Mouse (Mus musculus): ENCODE measurements around the gene Nhsl2. TPM values are rescaled to one million over a fixed set of nuclear protein-coding genes. Genes with fewer than 3 reads are reported as not detected.
"Not testable (repeated sequence)": the region's sequence is repeated elsewhere in the genome, so short reads cannot be mapped to it uniquely, and the experiment has no call there.

Gene Nhsl2
- polyA plus RNA-seq, 1 experiment from 2014 or later, result 5.2 TPM

DNA sequence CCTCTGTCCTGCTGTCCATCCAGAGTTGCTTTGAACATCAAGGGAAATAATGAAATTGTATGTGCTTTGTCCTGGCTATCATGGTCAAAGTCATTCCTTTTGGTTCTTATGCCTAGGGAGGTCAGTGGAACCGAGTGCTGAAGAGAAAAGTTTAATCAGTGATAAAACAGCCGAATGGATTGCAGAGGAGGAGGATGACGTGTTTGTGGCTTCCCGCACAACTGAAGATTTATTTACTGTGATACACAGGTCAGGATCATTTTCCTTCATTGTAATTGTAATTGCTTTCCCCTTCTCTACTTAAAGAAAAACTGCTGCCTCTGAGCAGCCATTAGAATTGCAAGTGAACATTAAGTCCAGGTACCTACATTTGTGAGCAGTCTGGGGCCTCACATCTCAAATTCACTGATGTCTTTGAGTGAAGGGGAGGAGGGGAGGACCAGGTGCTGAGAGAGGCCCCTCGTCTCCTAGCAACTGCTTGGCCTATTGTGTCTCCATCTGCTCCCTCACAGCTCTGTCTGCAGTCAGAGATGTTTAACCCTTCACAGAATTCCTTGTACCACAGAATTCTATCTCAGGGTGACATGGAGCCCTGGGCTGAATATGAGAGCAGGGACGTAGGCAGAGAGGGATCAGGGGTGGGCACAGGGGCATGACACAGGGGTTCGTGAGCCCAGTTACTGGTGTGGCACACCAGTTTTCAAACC lies 232.5 kb downstream of the Nhsl2 start:
- Histone ChIP-seq H3K4me2 (0 out of 2 replicates have a peak overlapping the region, but pooled peaks have one; percentile 8), H3K27ac (peak overlapping the region; percentile 93), H3K4me3 (no peak overlapping the region), H3K4me1 (replicated peaks) (peaks cover 26% of the 10 kb centered on the region), H3K9ac (no peak overlapping the region), H3K36me3 (no peaks in the 10 kb centered on the region), H3K27me3 (peaks cover 6% of the 10 kb centered on the region; the same call in 1 of the 2 replicates), H3K9me3 (no peaks in the 10 kb centered on the region)
- peak; percentile 93 for ATAC-seq (ENCODE audit: low FRiP score)
- 17% methylated on average over 7 of the region's 7 CpGs for WGBS

DNA sequence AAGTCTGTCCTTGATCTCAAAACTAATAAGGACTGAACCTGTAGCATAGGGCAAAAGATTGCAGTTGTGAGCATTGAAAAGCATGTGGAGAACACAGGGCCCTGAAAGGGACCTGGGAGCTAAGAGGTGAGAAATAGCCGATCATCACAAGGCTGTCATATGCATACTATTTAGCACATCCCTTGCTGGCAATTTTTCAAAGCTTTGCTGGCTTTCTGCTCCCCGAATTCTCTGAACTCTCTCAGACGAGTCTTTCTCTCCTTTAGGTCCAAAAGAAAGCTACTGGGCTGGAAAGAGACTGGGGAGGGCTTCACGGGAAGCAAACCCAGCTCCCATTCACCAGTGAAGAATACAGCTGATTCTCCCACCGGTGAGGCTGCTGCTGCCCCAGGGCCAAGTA lies 233.2 kb downstream of the Nhsl2 start:
- H3K4me2 ChIP-seq, result 0 out of 2 replicates have a peak overlapping the region, but pooled peaks have one; percentile 8

DNA sequence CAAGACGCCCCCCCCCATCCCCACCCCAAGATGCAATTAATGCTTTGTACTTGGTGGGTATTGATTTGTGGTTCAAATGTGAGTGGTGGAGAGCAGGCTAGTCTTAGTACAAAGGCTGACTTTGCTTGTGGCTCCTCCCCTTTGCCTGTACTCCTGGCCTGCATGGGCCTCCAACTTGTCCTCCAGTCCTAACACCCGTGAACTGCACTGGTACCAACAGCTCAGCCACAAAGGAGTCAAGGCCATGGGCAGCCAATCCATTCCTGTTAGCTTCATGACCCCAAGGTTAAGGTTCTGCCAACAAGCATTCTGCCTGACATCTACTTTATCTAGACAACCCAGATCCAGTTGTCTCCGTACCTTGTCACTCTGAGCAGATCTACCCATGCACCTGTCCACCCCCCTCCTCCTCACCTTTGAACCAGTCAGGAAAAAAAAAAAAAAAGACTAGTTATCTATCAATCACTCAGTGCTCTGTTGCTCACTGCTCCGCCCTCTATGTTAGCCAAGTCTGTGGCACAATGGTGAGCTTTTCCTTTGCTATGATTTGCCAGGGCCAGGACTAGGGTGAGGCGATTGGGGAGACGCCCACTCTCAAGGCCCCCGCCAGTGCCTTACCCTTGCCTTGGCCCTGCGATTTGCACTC lies 236.7 kb downstream of the Nhsl2 start:
- Histone ChIP-seq H3K36me3 (no peaks in the 10 kb centered on the region), H3K9ac (no peak overlapping the region), H3K27me3 (no peaks in the 10 kb centered on the region), H3K27ac (no peak overlapping the region), H3K4me2 (no peak overlapping the region), H3K4me1 (replicated peaks) (peaks cover 24% of the 10 kb centered on the region), H3K4me3 (no peak overlapping the region), H3K9me3 (no peaks in the 10 kb centered on the region)
- ATAC-seq (ENCODE audit: low FRiP score), result no peak
- WGBS, result 89% methylated on average over 8 of the region's 8 CpGs

More for the DNA sequence above, 233.2 kb downstream of the Nhsl2 start:
- H3K9me3 ChIP-seq, result no peaks in the 10 kb centered on the region
- ATAC-seq (ENCODE audit: low FRiP score), result peak; percentile 15; the same call in 1 of the 2 replicates
- H3K27me3 ChIP-seq, result peaks cover 6% of the 10 kb centered on the region; the same call in 1 of the 2 replicates
- WGBS, result 32% methylated on average over 5 of the region's 5 CpGs
- no peaks in the 10 kb centered on the region for H3K36me3 ChIP-seq
- H3K27ac ChIP-seq, result peak overlapping the region; percentile 93
- H3K4me1 ChIP-seq (replicated peaks), result peaks cover 26% of the 10 kb centered on the region
- H3K4me3 ChIP-seq, result no peak overlapping the region
- H3K9ac ChIP-seq, result no peak overlapping the region

DNA sequence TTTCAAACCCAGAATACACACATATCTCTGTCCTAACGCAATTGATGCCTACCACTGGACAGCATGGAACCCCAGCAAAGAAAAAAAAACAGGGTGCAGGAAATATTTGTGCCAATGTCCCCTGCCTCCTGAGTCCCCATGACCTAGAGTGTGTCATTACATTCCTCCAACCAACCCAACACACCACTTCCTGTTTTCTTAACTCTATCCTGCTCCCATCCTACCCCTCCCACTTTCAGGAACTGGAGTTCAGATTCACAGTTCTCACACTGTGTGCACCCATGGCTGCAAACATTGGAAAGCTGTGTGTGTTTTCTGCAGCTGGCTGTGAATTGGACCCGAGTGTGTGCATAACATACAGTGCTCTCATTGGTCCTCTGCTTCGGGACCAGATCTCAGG lies 241.4 kb downstream of the Nhsl2 start:
- Histone ChIP-seq H3K9ac (no peak overlapping the region), H3K9me3 (no peaks in the 10 kb centered on the region), H3K4me3 (no peak overlapping the region), H3K27ac (no peak overlapping the region), H3K27me3 (0 out of 2 replicates have a peak, but pooled peaks cover 5% of the 10 kb centered on the region), H3K4me1 (replicated peaks) (no peaks in the 10 kb centered on the region), H3K4me2 (no peak overlapping the region), H3K36me3 (no peaks in the 10 kb centered on the region)
- no peak for ATAC-seq (ENCODE audit: low FRiP score)
- 72% methylated on average over 3 of the region's 3 CpGs for WGBS

DNA sequence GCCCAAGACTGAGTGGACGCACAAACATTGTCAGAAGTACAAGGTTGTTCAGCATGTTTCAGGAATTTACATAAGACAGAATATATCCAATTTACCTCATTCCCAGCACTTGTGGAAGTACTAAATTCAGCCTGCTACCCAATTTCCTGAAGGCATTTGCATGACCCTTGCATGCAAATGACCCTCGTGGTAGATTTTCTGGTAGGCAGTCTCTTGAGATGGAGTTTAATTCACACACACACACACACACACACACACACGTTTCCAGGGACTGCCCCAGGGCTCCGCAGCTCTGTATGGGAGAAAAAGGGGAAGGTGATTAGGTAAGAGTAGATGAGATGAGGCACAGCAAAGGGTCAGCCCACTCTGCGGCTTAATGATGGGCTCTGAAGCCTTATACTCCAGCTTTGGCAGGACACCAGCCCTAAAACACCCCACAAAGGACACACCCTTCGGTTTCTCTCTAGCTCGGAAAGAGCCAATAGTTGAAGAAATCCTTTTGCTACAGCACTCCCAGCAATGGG lies 245.3 kb downstream of the Nhsl2 start:
- ATAC-seq (ENCODE audit: low FRiP score), result no peak

DNA sequence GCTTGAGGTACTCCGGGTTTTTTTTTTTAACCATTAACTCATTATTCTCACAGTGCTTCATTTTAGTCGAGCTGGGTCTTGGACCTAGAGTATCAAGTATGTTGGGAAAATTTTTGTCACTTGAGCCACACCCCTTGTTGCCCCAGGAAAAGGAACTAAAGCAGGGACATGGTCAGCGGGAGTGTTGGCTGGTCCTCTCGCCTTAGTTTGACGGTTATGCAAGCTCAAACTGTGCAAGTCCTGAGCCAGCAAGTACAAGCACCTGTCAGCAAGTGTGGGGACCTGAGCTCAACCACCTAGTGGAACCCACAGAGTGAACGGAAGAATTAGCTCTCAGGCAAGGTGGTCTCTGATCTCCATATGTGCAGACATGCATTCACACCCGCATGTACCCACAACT lies 252.7 kb downstream of the Nhsl2 start:
- WGBS, result 67% methylated on average over 7 of the region's 7 CpGs
- Histone ChIP-seq H3K4me1 (replicated peaks) (no peaks in the 10 kb centered on the region; the same call in 1 of the 2 replicates), H3K4me3 (no peak overlapping the region), H3K9ac (no peak overlapping the region), H3K27me3 (no peaks in the 10 kb centered on the region), H3K27ac (no peak overlapping the region), H3K36me3 (no peaks in the 10 kb centered on the region), H3K9me3 (no peaks in the 10 kb centered on the region), H3K4me2 (no peak overlapping the region)
- no peak for ATAC-seq (ENCODE audit: low FRiP score)

More for the DNA sequence above, 245.3 kb downstream of the Nhsl2 start:
- H3K36me3 ChIP-seq, result no peaks in the 10 kb centered on the region
- H3K27me3 ChIP-seq, result 0 out of 2 replicates have a peak, but pooled peaks cover 5% of the 10 kb centered on the region
- no peak overlapping the region for H3K4me2 ChIP-seq
- WGBS, result 71% methylated on average over 7 of the region's 7 CpGs
- no peak overlapping the region for H3K9ac ChIP-seq
- H3K4me1 ChIP-seq (replicated peaks), result no peaks in the 10 kb centered on the region
- H3K4me3 ChIP-seq, result no peak overlapping the region
- H3K27ac ChIP-seq, result no peak overlapping the region
- no peaks in the 10 kb centered on the region for H3K9me3 ChIP-seq

DNA sequence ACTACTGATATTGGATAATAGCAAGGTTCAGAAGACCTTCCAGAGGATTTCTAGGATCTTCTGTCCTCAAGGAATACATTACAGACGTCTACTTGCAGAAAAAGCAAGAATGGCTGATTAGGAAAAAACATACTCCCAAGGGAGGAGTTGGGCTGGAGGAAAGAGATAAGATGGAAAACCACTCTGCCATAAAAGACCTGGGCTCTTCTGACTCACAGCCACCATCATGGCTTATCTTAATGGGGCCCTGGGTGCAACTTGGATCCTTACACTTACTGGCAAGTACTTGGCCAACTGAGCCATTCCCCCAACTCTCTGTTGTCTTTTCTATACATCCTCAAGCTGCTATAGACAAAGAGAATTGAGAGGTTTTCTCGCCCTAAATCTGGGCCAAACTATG lies 254.6 kb downstream of the Nhsl2 start:
- not testable (repeated sequence) for H3K4me3 ChIP-seq; ATAC-seq (ENCODE audit: low FRiP score); H3K4me2 ChIP-seq; H3K4me1 ChIP-seq (replicated peaks); H3K9me3 ChIP-seq; H3K27me3 ChIP-seq; H3K9ac ChIP-seq; H3K27ac ChIP-seq; H3K36me3 ChIP-seq
- WGBS, result 66% methylated on average over 2 of the region's 2 CpGs

DNA sequence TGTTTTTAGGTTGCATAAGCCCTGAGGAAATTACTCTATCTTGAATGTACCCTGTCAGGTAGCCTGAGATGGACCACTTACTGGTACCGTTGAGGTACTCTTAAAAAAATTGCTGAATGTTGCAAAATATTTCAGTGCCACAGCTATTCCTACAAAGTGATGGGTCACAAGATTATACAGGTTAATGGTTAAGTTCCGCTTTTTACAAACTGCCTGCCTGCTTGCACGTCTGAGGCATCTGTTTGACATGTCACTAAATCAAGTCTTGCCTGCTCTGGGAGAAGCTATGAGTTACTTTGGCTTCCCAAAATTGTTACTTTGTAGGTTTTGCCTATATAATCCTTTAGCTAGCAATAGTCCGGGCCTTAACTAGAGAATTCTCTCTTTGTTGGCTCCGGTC lies 260.2 kb downstream of the Nhsl2 start:
- H3K9me3 ChIP-seq; H3K4me1 ChIP-seq (replicated peaks); H3K36me3 ChIP-seq; H3K4me3 ChIP-seq; H3K27ac ChIP-seq; ATAC-seq (ENCODE audit: low FRiP score); H3K9ac ChIP-seq; H3K4me2 ChIP-seq: not testable (repeated sequence)
- 79% methylated on average over 5 of the region's 5 CpGs for WGBS
- peaks cover 10% of the 10 kb centered on the region; the same call in 1 of the 2 replicates for H3K27me3 ChIP-seq

DNA sequence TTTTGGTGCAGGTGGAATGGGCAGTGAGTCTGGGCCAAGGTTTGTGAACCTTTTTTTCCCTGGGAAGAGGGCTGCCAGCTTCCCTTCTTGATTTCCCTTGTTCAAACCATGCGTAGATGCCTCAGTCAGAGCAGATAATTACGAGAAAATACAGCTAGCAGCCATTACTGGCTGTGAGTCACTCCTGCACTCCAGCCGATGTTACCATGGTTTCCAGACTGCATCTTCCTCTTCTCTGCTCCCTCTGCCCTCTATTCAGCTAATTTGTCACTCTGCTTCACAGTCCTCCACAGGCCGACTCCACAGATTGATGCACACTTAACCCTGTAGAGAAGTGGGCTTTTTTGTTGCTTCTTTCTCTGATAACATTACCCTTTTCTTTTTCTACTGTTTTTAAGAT lies 266.5 kb downstream of the Nhsl2 start:
- no peaks in the 10 kb centered on the region for H3K9me3 ChIP-seq
- peak overlapping the region; percentile 83 for H3K27ac ChIP-seq
- H3K27me3 ChIP-seq, result peaks cover 5% of the 10 kb centered on the region; the same call in 1 of the 2 replicates
- WGBS, result 29% methylated on average over 4 of the region's 4 CpGs
- H3K36me3 ChIP-seq, result no peaks in the 10 kb centered on the region
- no peak overlapping the region for H3K9ac ChIP-seq
- H3K4me1 ChIP-seq (replicated peaks), result peaks cover 10% of the 10 kb centered on the region
- no peak for ATAC-seq (ENCODE audit: low FRiP score)
- no peak overlapping the region for H3K4me2 ChIP-seq
- no peak overlapping the region for H3K4me3 ChIP-seq

DNA sequence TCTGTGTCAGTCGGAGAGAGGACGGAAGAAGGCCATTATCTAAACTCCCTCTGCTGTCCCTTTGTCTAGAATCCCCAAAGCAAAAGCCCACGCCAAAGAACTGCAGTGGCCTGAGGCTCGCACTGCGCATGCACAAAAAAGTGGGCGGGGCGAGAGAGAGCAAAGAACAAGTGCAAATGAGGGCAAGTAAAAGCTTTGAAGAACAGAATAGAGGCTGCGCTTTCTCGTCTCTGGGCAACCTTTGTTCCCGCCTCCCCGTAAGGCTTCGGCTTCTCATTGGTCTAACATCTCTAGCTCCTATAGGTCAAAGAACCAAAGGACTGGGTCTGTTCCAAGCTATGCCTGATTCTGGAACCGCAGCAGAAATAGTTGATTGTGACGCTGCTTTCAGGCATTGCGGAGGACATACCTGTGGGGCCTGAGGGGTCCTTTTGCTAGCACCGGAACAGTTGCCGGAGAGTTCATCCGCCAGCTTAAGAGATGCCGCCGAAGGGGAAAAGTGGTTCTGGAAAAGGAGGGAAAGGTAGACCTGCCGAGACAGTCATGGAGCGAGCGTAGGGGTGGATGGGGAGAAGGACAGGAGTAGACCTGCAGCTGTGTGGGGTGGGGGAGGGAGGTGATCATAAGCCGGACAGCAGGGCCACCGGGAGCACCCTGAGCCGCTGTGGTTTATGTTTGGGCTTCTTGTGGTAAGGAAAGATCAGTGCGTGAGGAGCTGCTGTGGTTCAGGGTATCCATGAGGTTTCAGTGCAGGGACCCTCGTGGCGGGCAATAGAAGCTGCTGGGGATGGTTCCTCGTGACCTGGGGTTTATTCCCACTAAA lies 270.1 kb downstream of the Nhsl2 start, which contains the start of gene Pin4:
Gene Pin4, plus strand, starts transcription at position 406 of the 823 bp plus-strand sequence.
- peak within 1 kb of the TSS; percentile 73 for H3K9ac ChIP-seq
- H3K4me2 ChIP-seq, result peak within 1 kb of the TSS; percentile 62
- 16% methylated on average over 30 of the region's 30 CpGs for WGBS
- H3K4me3 ChIP-seq, result peak within 1 kb of the TSS; percentile 62
- peak within 1 kb of the TSS; percentile 73 for H3K27ac ChIP-seq
- peak; percentile 99 for ATAC-seq (ENCODE audit: low FRiP score)
- H3K4me1 ChIP-seq (replicated peaks), result peaks cover 10% of the 10 kb centered on the region
- no peaks in the 10 kb centered on the region for H3K27me3 ChIP-seq
- H3K36me3 ChIP-seq, result peaks cover 12% of the 10 kb centered on the region
- no peaks in the 10 kb centered on the region for H3K9me3 ChIP-seq

DNA sequence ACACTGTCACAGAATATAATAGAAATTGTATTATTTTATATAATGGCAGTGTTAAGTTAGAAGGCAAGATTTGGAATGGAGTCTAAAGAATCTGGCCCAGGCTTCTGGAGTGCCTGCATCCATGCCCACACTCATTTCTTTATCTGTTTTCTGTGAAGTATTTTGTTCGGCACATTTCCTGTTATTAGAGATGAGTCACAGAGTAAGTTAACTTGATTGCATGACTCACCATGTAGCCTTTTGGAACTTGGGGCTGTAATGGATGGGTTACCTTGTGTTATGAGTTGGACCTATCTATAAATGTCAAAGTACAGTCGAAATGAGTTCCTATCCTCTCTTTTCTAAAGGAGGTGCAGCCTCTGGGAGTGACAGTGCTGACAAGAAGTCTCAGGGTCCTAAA lies 272.1 kb downstream of the Nhsl2 start:
- Histone ChIP-seq H3K9me3 (no peaks in the 10 kb centered on the region), H3K4me3 (no peak overlapping the region), H3K36me3 (peaks cover 28% of the 10 kb centered on the region), H3K4me1 (replicated peaks) (peaks cover 5% of the 10 kb centered on the region), H3K27ac (no peak overlapping the region), H3K4me2 (no peak overlapping the region), H3K27me3 (no peaks in the 10 kb centered on the region), H3K9ac (no peak overlapping the region)
- 91% methylated on average over 2 of the region's 2 CpGs for WGBS
- ATAC-seq (ENCODE audit: low FRiP score), result no peak

DNA sequence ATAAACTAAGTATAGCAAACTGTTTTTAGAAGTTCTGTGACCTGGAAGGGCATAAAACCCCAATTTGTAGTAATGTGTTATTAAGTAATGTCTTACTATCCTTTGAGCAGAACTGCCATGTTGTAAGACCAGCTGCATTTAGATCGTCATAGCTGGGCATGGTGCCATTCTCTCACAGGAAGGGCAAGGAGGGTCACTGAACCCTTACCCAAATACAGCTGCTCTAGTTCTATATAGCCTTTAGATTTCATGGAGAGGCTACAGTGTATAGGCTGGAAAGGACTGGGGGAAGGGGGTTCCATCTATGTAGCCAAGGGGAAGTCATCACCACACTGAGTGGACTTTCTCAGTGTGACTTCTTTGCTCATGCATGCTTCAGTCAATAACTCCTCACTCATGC lies 292.0 kb downstream of the Nhsl2 start:
- Histone ChIP-seq H3K4me2 (no peak overlapping the region), H3K9ac (no peak overlapping the region), H3K4me3 (no peak overlapping the region), H3K27me3 (0 out of 2 replicates have a peak, but pooled peaks cover under 1% of the 10 kb centered on the region), H3K36me3 (no peaks in the 10 kb centered on the region), H3K9me3 (no peaks in the 10 kb centered on the region), H3K4me1 (replicated peaks) (no peaks in the 10 kb centered on the region), H3K27ac (no peak overlapping the region)
- ATAC-seq (ENCODE audit: low FRiP score), result no peak
- WGBS, result 71% methylated on average over 1 of the region's 1 CpGs
